Mouse (Mus musculus): Measurements from ENCODE around the gene Dse. TPM values are rescaled to one million over a fixed set of nuclear protein-coding genes. Genes with fewer than 3 reads are reported as not detected.

Gene Dse
- total RNA-seq, 4 experiments from 2014 or later: 8.0 to 10.5 (median 8.3) TPM

GRCm38 (mm10) chr10:34200689-34201088, 6.8 kb downstream of the Dse start:
- no peak for DNase-seq (ENCODE audit: low spot score in 2 of 2)

- no peak for DNase-seq (ENCODE audit: low spot score in 2 of 2)
Observed at GRCm38 (mm10) chr10:34198574-34198973, 8.9 kb downstream of the Dse start.

- no peak for DNase-seq (ENCODE audit: low spot score in 2 of 2)
Observed at GRCm38 (mm10) chr10:34198061-34198460, 9.5 kb downstream of the Dse start.

- no peak for DNase-seq (ENCODE audit: low spot score in 2 of 2)
Observed at GRCm38 (mm10) chr10:34197269-34197668, 10.2 kb downstream of the Dse start.

- DNase-seq (ENCODE audit: low spot score in 2 of 2): no peak
Observed at GRCm38 (mm10) chr10:34194957-34195356, 12.6 kb downstream of the Dse start.

- no peak for DNase-seq (ENCODE audit: low spot score in 2 of 2)
Observed at GRCm38 (mm10) chr10:34194503-34194902, 13.0 kb downstream of the Dse start.

GRCm38 (mm10) chr10:34186571-34187260, 20.8 kb downstream of the Dse start:
- peak in 1 of 2 experiments; percentile 7 for DNase-seq (ENCODE audit: low spot score in 2 of 2)

- DNase-seq (ENCODE audit: low spot score in 2 of 2): no peak
Observed at GRCm38 (mm10) chr10:34185556-34185955, 22.0 kb downstream of the Dse start.

- no peak for DNase-seq (ENCODE audit: low spot score in 2 of 2)
Observed at GRCm38 (mm10) chr10:34184956-34185355, 22.6 kb downstream of the Dse start.

- DNase-seq (ENCODE audit: low spot score in 2 of 2): peak in 1 of 2 experiments; percentile 10
Observed at GRCm38 (mm10) chr10:34183731-34184130, 23.8 kb downstream of the Dse start.

- no peak for DNase-seq (ENCODE audit: low spot score in 2 of 2)
Observed at GRCm38 (mm10) chr10:34175870-34176606, 31.5 kb downstream of the Dse start.

- no peak for DNase-seq (ENCODE audit: low spot score in 2 of 2)
Observed at GRCm38 (mm10) chr10:34172663-34173282, 34.7 kb downstream of the Dse start.

GRCm38 (mm10) chr10:34171660-34172059, 35.9 kb downstream of the Dse start:
- no peak for DNase-seq (ENCODE audit: low spot score in 2 of 2)

GRCm38 (mm10) chr10:34171191-34171590, 36.3 kb downstream of the Dse start:
- no peak for DNase-seq (ENCODE audit: low spot score in 2 of 2)

- DNase-seq (ENCODE audit: low spot score in 2 of 2): no peak
Observed at GRCm38 (mm10) chr10:34166971-34167370, 40.5 kb downstream of the Dse start.

- no peak for DNase-seq (ENCODE audit: low spot score in 2 of 2)
Observed at GRCm38 (mm10) chr10:34155796-34156554, 51.5 kb downstream of the Dse start.

- no peak for DNase-seq (ENCODE audit: low spot score in 2 of 2)
Observed at GRCm38 (mm10) chr10:34151827-34152226, 55.7 kb downstream of the Dse start.

GRCm38 (mm10) chr10:34150454-34150853, 57.1 kb downstream of the Dse start:
- DNase-seq (ENCODE audit: low spot score in 2 of 2): no peak

- no peak for DNase-seq (ENCODE audit: low spot score in 2 of 2)
Observed at GRCm38 (mm10) chr10:34149772-34150171, 57.7 kb downstream of the Dse start.

GRCm38 (mm10) chr10:34141693-34142092, 65.8 kb downstream of the Dse start:
- DNase-seq (ENCODE audit: low spot score in 2 of 2): no peak

- no peak for DNase-seq (ENCODE audit: low spot score in 2 of 2)
Observed at GRCm38 (mm10) chr10:34139768-34140167, 67.7 kb downstream of the Dse start.

- no peak for DNase-seq (ENCODE audit: low spot score in 2 of 2)
Observed at GRCm38 (mm10) chr10:34138027-34138426, 69.5 kb downstream of the Dse start.

Measured in layer of hippocampus, adult 8-10 months (tissue).